Mouse (Mus musculus) E14TG2a.4 (cell line): ENCODE data around the gene Dleu7.

ENCODE experiments used
- CTCF ChIP-seq: conservative IDR thresholded peaks from 2 replicates; pipeline ENCODE4 v1.5.1; 2014; ENCODE audit warnings: low read length
- NANOG ChIP-seq: IDR thresholded peaks from 2 replicates; pipeline ENCODE4 v1.6.1; 2014; ENCODE audit warnings: borderline replicate concordance, low read length, mixed read lengths

GRCm38 (mm10) chr14:62327171-62327570 is 34.3 kb upstream of the Dleu7 start:
- TF ChIP-seq CTCF (no peak), NANOG (no peak)
